Mouse (Mus musculus): ENCODE data around the gene Rfc1. TPM values are rescaled to one million over a fixed set of nuclear protein-coding genes. Genes with fewer than 3 reads are reported as not detected.

Rfc1 gene
- polyA plus RNA-seq, 1 experiment, result 10.2 TPM

GRCm38 (mm10) chr5:65329971-65330370 is 5.5 kb downstream of the Rfc1 start:
- 44% methylated on average over 3 of the region's 3 CpGs for WGBS
- no peak overlapping the region for H3K27ac ChIP-seq (ENCODE audit: insufficient read depth, low read length)
- no peak for TF ChIP-seq POLR2A (IDR thresholded peaks at IDR 0.05; ENCODE audit: low read depth, low read length)
- TF ChIP-seq CTCF (IDR thresholded peaks at IDR 0.05; ENCODE audit: extremely low read depth, insufficient read depth, insufficient read length, insufficient replicate concordance), result no peak
- no peak overlapping the region for H3K4me3 ChIP-seq (ENCODE audit: extremely low read depth, insufficient read depth, insufficient read length)
- H3K36me3 ChIP-seq (ENCODE audit: control insufficient read depth, insufficient read depth, low read length), result no peaks in the 10 kb centered on the region
- no peak for DNase-seq (ENCODE audit: low read depth in 1 of 2, low spot score in 2 of 2)
- H3K4me1 ChIP-seq (ENCODE audit: control insufficient read depth, insufficient read depth, insufficient read length), result peaks cover 16% of the 10 kb centered on the region; the same call in 1 of the 2 replicates
- H3K27me3 ChIP-seq (ENCODE audit: control insufficient read depth, insufficient read depth, low read length), result no peaks in the 10 kb centered on the region

- WGBS, result 0% methylated on average over 5 of the region's 5 CpGs
- Histone ChIP-seq H3K36me3 (ENCODE audit: control insufficient read depth, insufficient read depth, low read length) (no peaks in the 10 kb centered on the region), H3K4me3 (ENCODE audit: extremely low read depth, insufficient read depth, insufficient read length) (peak overlapping the region; percentile 34), H3K27ac (ENCODE audit: insufficient read depth, low read length) (peak overlapping the region; percentile 95), H3K4me1 (ENCODE audit: control insufficient read depth, insufficient read depth, insufficient read length) (peaks cover 28% of the 10 kb centered on the region; the same call in 1 of the 2 replicates), H3K27me3 (ENCODE audit: control insufficient read depth, insufficient read depth, low read length) (no peaks in the 10 kb centered on the region)
- DNase-seq (ENCODE audit: low read depth in 1 of 2, low spot score in 2 of 2), result peak; percentile 45 to 56
- no peak for TF ChIP-seq CTCF (IDR thresholded peaks at IDR 0.05; ENCODE audit: extremely low read depth, insufficient read depth, insufficient read length, insufficient replicate concordance)
- no peak; the same call in 1 of the 2 replicates for TF ChIP-seq POLR2A (IDR thresholded peaks at IDR 0.05; ENCODE audit: low read depth, low read length)
Observed at GRCm38 (mm10) chr5:65326212-65326611, 9.3 kb downstream of the Rfc1 start.

GRCm38 (mm10) chr5:65324758-65325355 is 10.6 kb downstream of the Rfc1 start:
- no peaks in the 10 kb centered on the region for H3K36me3 ChIP-seq (ENCODE audit: control insufficient read depth, insufficient read depth, low read length)
- H3K27ac ChIP-seq (ENCODE audit: insufficient read depth, low read length), result 0 out of 2 replicates have a peak overlapping the region, but pooled peaks have one; percentile 38
- 87% methylated on average over 3 of the region's 3 CpGs for WGBS
- H3K4me1 ChIP-seq (ENCODE audit: control insufficient read depth, insufficient read depth, insufficient read length), result peaks cover 26% of the 10 kb centered on the region; the same call in 1 of the 2 replicates
- H3K27me3 ChIP-seq (ENCODE audit: control insufficient read depth, insufficient read depth, low read length), result no peaks in the 10 kb centered on the region
- H3K4me3 ChIP-seq (ENCODE audit: extremely low read depth, insufficient read depth, insufficient read length), result no peak overlapping the region
- DNase-seq (ENCODE audit: low read depth in 1 of 2, low spot score in 2 of 2), result no peak
- TF ChIP-seq CTCF (IDR thresholded peaks at IDR 0.05; ENCODE audit: extremely low read depth, insufficient read depth, insufficient read length, insufficient replicate concordance), result no peak
- TF ChIP-seq POLR2A (IDR thresholded peaks at IDR 0.05; ENCODE audit: low read depth, low read length), result no peak

GRCm38 (mm10) chr5:65324271-65324670 is 11.2 kb downstream of the Rfc1 start:
- Histone ChIP-seq H3K27me3 (ENCODE audit: control insufficient read depth, insufficient read depth, low read length) (no peaks in the 10 kb centered on the region), H3K36me3 (ENCODE audit: control insufficient read depth, insufficient read depth, low read length) (no peaks in the 10 kb centered on the region; the same call in 1 of the 2 replicates), H3K27ac (ENCODE audit: insufficient read depth, low read length) (0 out of 2 replicates have a peak overlapping the region, but pooled peaks have one; percentile 6), H3K4me3 (ENCODE audit: extremely low read depth, insufficient read depth, insufficient read length) (no peak overlapping the region), H3K4me1 (ENCODE audit: control insufficient read depth, insufficient read depth, insufficient read length) (peaks cover 24% of the 10 kb centered on the region; the same call in 1 of the 2 replicates)
- DNase-seq (ENCODE audit: low read depth in 1 of 2, low spot score in 2 of 2), result no peak
- WGBS, result 88% methylated on average over 3 of the region's 3 CpGs
- no peak for TF ChIP-seq POLR2A (IDR thresholded peaks at IDR 0.05; ENCODE audit: low read depth, low read length)
- TF ChIP-seq CTCF (IDR thresholded peaks at IDR 0.05; ENCODE audit: extremely low read depth, insufficient read depth, insufficient read length, insufficient replicate concordance), result no peak

GRCm38 (mm10) chr5:65322165-65322564 is 13.3 kb downstream of the Rfc1 start:
- H3K4me3 ChIP-seq (ENCODE audit: extremely low read depth, insufficient read depth, insufficient read length), result no peak overlapping the region
- 22% methylated on average over 10 of the region's 10 CpGs for WGBS
- no peaks in the 10 kb centered on the region for H3K27me3 ChIP-seq (ENCODE audit: control insufficient read depth, insufficient read depth, low read length)
- peaks cover 10% of the 10 kb centered on the region for H3K36me3 ChIP-seq (ENCODE audit: control insufficient read depth, insufficient read depth, low read length)
- peaks cover 23% of the 10 kb centered on the region; the same call in 1 of the 2 replicates for H3K4me1 ChIP-seq (ENCODE audit: control insufficient read depth, insufficient read depth, insufficient read length)
- DNase-seq (ENCODE audit: low read depth in 1 of 2, low spot score in 2 of 2), result peak; percentile 50 to 63
- TF ChIP-seq CTCF (IDR thresholded peaks at IDR 0.05; ENCODE audit: extremely low read depth, insufficient read depth, insufficient read length, insufficient replicate concordance) (no peak), POLR2A (IDR thresholded peaks at IDR 0.05; ENCODE audit: low read depth, low read length) (no peak)
- peak overlapping the region; percentile 47; the same call in 1 of the 2 replicates for H3K27ac ChIP-seq (ENCODE audit: insufficient read depth, low read length)

GRCm38 (mm10) chr5:65319176-65319575 is 16.3 kb downstream of the Rfc1 start:
- no peak overlapping the region for H3K27ac ChIP-seq (ENCODE audit: insufficient read depth, low read length)
- no peak for TF ChIP-seq POLR2A (IDR thresholded peaks at IDR 0.05; ENCODE audit: low read depth, low read length)
- H3K36me3 ChIP-seq (ENCODE audit: control insufficient read depth, insufficient read depth, low read length), result peaks cover 17% of the 10 kb centered on the region
- peaks cover 11% of the 10 kb centered on the region; the same call in 1 of the 2 replicates for H3K4me1 ChIP-seq (ENCODE audit: control insufficient read depth, insufficient read depth, insufficient read length)
- no peak overlapping the region for H3K4me3 ChIP-seq (ENCODE audit: extremely low read depth, insufficient read depth, insufficient read length)
- no peaks in the 10 kb centered on the region for H3K27me3 ChIP-seq (ENCODE audit: control insufficient read depth, insufficient read depth, low read length)
- 92% methylated on average over 9 of the region's 9 CpGs for WGBS
- DNase-seq (ENCODE audit: low read depth in 1 of 2, low spot score in 2 of 2), result no peak

GRCm38 (mm10) chr5:65308866-65309265 is 26.6 kb downstream of the Rfc1 start:
- TF ChIP-seq POLR2A (IDR thresholded peaks at IDR 0.05; ENCODE audit: low read depth, low read length), result no peak
- TF ChIP-seq CTCF (IDR thresholded peaks at IDR 0.05; ENCODE audit: extremely low read depth, insufficient read depth, insufficient read length, insufficient replicate concordance), result no peak
- Histone ChIP-seq H3K36me3 (ENCODE audit: control insufficient read depth, insufficient read depth, low read length) (peaks cover 22% of the 10 kb centered on the region), H3K27ac (ENCODE audit: insufficient read depth, low read length) (no peak overlapping the region), H3K27me3 (ENCODE audit: control insufficient read depth, insufficient read depth, low read length) (no peaks in the 10 kb centered on the region), H3K4me1 (ENCODE audit: control insufficient read depth, insufficient read depth, insufficient read length) (peaks cover 4% of the 10 kb centered on the region), H3K4me3 (ENCODE audit: extremely low read depth, insufficient read depth, insufficient read length) (no peak overlapping the region)
- WGBS, result 59% methylated on average over 3 of the region's 3 CpGs
- DNase-seq (ENCODE audit: low read depth in 1 of 2, low spot score in 2 of 2), result no peak
